Mouse (Mus musculus) yolk sac, embryonic 10.5 days (tissue): ENCODE data around the gene Dhx37.
"Not testable (repeated sequence)": the region's sequence is repeated elsewhere in the genome, so short reads cannot be mapped to it uniquely, and the experiment has no call there.

ENCODE experiments used
- DNase-seq: peaks from one replicate; pipeline ENCODE4 v3.0.0-alpha.2; 2017; ENCODE audit warnings: low spot score

Dhx37 gene

DNA sequence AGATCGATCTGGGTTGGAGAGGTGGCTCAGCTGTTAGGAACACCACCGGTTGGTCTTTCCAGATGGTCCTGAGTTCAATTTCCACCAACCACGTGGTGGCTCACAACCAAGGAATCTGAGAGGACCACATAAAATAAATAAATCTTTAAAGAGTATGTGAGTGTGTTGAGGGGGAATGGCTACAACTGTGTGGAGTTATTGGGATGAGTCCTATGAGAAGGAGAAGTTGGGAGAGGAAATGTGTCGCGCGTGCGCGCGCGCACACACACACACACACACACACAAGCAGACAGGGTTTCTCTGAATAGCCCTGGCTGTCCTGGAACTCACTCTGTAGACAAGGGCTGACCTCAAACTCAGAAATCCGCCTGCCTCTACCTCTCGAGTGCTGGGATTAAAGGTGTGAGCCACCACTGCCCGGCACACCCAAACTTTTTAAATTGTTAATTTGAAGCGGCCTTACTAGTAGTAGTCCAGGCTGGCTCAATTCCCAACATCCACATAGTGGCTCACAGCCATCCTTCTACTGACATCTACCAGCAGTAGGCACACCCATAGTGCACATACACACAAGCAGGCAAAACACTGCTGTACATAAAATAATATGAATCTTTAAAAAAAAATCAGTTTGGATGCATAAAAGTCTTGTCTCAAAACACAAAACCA lies 25.9 kb downstream of the Dhx37 start:
- DNase-seq: no peak

DNA sequence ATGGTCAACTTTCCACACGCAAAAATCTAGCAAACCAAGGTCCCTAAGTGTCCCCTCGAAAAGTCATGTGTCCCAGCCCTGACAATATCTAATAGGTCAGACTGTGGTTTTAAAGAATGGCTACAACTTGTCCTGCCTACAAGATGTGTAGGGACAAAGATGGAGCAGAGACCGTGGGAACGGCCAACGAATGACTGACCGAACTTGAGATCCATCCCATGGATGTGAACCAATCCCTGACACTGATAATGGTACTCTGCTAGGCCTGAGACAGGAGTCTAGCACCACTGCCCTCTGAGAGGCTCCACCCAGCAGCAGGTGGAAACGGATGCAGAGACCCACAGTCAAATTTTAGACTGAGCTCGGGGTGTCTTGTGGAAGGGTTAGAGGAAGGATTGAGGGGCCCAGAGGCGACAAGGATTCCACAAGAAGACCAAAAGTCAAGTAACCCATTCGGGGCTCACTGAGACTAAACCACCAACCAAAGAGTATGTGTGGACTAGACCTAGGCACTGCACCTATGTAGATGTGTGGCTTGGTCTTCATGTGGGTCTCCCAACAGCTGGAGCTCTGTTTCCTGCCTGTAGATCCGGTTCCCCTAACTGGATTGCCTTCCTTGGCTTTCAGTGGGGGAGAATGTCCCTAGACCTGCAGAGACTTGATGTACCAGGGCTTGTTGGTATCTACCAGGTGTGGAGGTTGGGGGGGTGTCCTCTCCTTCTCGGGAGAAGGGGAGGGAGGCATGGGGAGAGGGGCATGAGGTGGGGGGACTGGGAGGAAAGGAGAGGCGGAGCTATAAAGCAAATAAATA lies 26.7 kb downstream of the Dhx37 start:
- no peak for DNase-seq

DNA sequence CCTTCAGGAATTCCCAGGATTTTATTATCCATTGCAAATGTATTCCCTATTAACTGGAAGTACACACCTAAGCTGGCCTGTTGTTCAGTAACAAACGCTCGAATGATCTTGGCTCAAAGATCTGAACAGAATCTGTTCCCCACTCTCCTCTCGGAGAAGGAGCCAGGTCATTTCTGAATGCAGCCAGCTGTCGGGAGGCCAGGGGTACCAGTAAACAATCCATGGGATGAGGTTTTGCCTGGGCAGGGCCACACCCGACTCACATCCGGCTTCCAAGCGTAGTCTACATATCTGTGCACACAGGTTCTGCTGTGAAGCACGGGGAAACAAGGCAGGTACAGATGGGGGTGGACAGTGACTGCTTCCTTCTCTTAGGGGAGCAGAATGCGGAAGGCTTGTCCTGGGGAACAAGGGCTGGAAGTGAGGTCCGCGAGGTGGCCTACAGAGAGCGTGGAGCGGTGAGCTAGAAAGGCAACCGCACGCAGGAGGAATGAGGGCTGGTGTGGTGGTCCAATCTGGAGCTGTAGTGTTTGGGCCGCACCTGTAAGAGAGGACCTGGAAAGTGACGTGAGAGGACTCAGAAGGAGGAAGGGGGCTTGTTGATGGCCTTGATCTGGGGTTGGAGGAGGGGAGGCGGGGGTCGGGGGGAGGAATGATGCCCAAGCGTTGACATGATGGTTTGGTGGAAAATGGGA lies 27.5 kb downstream of the Dhx37 start:
- DNase-seq: peak; percentile 82

DNA sequence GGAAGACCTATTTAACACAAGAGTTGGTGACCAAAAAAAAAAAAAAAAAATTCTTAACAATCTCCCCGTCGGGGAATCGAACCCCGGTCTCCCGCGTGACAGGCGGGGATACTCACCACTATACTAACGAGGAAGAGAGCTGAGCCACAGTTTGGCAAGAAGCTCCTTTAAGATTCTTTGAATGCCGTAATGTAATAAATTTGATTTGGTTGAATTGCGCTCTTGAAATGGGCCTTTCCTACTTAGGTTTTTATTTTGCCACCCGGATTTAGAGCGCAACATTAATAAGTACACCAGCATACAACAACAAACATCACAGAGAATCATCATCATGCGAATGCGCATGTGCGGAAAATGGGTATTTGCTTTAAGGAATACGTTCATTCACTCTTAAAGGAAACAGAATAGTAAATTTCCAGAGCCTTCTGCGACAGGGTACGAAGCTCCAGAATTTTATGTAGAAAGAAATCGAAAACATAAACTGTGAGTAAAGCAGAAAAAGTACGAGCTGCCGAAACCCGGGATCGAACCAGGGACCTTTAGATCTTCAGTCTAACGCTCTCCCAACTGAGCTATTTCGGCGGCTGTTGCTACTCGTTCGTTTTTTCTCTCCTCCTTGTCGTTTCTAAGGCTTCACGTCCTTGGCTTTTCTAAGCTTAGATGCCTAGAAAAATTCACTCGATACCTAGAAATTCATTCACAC lies 28.2 kb downstream of the Dhx37 start:
- peak; percentile 89 for DNase-seq

DNA sequence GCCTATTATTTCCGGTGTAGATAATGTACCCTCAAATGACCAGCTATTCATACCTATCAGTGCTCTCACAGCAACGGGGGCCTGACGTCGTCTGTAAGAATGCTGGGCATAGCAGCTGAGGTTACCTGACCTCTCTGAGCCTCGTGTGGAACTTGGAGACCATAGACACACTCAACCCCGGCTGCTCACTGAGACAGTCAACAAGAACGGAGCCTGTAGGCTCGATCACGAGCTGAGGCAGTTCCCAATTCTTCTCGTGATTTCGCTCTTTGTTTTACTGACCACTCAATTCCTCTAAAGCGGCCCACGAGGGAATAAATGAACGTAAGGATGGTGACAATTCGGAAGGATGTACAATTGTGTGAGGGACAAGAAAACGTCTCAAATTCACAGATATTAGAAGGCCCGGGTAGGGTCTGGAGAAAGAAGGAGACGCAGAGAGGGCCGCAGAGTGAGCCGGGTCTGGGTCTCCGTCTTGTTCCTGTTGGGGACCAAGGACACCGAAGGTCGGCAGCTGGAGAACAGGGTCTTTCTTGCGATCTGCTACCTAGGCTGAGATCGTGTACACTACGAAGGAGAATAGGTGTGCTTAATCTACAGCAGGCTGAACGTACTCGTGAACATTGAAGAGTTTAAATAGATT lies 28.9 kb downstream of the Dhx37 start:
- peak; percentile 87 for DNase-seq

DNA sequence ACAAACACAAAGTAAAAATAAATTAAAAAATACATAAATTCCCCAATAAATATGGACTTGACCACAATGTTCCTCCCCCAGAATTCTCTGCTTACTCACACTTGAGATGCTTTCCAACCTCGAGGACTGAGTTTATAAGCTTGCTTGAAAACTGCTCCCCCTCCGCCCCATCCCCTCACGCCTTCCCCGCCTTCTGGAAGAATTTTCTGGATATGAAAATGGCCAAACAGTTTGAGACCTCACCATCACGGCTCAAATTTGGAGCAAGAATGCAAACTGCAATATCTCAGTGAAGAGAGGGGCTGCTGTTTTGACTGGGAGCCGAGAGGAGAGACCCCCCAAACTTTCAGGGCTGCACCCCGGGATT lies 29.4 kb downstream of the Dhx37 start:
- no peak for DNase-seq

DNA sequence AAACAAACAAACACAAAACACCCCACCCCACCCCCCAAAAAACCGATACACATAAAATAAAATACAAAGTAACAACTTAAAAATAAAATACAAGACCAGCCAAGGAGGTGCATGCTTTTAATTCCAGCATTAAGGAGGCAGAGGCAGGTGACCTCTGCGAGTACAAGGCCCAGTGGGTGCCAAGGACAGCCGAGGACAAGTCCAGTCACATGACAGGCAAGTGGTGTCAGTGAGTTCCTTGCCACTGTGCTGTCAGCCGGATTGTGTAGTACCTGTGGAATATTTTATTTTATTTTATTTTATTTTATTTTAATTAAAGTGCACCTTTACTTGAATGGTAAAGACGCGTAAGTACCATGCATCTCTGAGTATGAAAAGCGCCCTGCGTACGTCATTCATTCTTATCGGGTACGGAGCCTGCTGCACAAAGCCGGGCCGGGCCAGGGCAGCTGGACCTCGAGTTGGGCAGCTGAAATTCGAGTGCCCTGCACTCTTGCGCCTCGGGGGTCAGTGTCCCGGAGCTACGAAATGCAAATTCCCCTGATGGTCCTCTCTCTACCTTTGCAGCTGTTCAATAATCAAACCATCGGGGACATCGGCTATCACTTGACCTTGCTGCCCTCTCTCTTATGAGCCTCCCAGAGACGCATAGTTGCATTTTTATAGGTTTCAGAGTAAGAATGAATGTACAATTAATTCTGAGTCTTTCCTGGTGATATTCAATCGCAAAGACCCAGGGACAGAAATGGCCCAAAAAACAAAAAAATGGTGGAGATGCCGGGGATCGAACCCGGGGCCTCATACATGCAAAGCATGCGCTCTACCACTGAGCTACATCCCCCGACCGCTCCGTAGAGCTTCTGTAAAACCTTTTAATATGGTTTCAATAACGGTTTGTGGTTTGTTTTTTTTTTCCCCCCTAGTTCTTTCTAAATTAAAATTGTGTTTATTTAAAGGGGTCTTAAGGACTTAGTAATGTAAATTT lies 30.1 kb downstream of the Dhx37 start:
- peak; percentile 76 for DNase-seq

DNA sequence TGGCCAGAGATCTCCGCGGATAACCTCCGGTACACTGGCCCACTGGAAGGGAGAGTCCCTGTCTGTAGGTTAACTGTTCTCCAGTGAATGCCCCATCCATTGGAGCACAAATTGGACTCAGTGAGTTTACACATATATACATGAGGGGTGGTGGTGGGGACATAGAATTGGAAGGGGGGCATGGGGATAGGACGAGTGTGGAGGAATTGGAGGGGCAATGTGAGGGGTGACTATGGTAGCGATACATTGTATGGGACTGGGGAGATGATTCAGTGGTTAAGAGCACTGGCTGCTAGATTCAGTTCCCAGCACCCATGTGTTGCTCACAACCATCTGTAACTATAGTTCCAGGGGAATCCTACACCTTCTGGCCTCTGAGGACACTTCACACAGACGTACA lies 30.9 kb downstream of the Dhx37 start:
- peak; percentile 25 for DNase-seq

DNA sequence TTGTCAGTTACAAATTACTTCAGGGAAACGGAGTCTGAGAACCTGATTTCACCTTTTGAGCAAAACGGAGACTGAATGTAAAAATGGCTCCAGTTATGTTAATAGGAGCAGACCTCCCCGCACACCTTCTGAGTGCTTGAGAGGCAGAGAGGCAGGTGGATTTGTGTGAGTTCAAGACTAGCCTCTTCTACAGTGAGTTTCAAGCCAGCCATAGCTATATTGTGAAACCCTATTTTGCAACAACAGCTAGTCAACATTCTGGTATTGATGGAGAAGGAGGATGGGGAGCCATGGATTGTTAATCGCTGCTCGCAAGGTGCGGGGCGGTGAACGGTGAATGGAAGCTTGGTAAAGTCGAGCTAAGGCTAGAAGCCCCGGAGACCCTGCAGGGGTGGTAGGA lies 31.4 kb downstream of the Dhx37 start:
- DNase-seq: no peak

DNA sequence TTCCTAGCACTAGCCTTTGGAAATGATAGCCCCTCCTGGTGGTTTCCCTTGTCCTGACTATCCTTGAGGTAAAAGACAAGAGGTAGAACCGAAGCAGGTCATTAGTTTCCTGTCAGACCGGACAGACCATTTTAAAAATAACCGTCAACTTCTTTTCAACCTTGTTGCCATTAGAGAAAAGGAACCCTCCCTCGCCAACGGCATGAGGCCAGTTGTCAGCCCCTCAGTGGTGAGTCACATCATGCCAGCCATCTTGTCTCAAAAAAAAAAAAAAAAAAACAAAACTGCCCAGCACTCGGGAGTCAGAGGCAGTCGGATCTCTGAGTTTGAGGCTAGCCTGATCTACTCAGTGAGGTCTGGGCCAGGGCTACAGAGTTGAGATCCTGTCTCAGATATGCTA lies 33.0 kb downstream of the Dhx37 start:
- no peak for DNase-seq

DNA sequence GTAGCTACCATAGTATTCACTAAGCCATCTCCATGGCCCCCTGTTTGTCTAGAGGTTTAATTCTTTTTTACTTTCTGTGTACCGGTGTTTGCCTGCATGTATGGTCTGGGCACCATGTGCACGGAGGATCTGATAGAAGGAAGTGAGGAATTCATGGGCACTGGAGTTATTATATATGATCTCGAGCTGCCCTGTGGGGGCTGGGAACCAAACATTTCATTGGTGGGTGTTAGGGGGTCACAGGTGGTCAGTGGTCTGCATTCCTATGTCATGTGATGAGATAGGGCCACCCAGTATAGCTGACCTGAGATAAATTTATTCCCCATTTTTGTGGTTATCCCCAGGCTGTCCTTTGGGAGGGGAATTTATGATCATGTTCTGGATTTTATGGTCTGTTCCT lies 38.9 kb downstream of the Dhx37 start:
- no peak for DNase-seq

DNA sequence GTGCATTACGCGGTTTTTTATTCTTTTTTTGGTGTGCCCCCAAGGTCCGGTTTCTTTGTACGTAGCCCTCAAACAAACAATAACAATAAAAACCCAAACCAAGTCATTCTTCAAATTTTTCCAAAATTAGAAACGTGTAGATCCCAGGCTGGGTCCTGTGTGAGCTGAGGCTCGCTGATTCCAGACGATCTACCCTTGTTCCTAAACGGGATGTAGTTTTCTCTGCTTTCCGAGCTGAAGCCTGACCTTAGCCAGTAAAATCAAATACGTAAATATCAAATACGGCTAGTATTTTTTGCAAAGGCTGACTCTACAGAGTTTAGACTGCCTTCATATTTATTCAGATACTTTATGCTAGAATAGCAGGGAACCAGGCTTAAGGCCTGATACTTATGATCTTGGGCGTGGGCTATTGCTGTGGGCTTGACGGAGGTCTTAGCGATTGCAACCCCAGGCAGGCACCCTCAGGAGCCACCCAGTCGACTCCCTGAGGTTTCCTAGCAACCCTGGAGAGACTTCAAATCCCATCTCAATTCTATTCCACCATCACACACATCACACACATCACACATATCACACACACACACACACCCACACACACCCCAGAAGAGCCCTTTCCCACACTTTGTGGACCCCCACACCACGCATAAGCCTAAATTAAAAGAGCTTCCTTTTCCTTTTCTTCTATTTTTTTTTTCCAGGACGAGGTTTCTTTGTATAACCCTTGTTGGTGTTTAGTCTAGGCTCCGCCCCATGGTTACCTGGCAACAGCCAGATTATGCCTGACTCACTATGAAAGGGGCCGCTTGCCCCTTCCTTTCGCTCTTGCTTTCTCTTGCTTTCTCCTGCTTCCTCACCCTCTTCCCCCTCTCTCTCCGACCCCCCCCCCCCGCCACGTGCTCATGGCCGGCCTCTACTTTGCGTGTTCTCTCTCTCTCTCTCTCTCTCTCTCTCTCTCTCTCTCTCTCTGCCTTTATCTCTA lies 40.0 kb downstream of the Dhx37 start:
- peak; percentile 87 for DNase-seq

DNA sequence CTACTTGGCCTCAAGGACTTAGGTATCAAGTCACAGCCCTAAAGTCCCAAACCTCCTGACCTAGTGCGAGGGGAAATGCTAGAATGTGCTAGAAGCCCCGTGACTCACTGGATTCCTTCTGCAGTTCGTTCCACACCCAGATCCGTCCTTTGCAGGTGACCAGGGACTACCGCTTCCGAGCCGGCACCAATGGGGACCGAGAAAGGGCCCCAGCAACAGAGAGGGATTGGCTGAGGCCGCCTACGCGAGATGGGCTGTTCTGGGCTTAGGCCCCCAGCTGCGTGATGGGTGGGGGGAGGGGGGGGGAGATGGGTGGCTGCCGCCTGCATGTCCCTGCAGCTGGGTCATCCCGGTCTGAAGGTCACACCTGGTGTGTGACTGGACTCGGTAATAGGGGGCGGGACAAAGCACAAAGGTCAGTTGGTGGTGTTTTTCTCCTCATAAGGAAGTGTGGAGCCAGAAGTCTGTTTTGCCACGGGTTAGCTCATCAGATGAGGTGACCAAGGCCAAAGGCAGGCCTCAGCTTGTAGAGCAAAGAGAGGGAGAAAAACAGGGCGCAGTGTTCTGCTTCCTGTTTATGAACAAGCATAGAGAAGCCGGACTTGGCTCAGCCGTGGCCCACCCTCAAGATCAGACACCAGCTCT lies 40.8 kb downstream of the Dhx37 start:
- DNase-seq: peak; percentile 99

DNA sequence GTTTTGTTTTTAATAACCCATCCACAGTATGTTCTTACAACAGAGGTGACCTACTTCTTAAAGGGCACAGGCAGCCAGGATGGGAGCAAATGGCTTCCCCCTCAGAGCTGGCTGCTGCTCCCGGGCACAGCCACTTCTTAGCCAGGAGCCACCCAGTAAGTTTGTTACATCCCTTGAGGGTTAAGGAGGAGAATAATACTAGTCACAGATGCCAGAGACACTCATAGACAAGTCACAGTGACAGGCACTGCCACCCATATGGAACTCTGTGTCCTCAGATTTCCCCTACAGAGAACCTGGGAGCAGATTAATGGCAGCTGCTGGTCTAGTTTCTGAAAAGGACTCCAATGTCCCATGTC lies 41.3 kb downstream of the Dhx37 start:
- no peak for DNase-seq

DNA sequence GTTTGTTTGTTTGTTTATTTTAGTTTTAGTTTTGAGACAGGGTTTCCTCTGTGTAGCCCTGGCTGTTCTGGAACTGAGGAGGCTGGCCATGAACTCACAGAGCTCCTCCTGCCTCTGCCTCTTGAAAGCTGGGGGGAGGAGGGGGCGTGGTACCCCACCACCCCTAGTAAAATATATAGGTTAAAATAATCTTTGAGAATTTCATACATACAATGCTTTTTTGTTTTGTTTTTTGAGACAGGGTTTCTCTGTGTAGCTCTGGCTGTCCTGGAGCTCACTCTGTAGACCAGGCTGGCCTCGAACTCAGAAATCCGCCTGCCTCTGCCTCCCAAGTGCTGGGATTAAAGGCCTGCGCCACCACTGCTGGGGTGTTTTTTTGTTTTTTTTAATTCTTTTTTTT lies 41.7 kb downstream of the Dhx37 start:
- not testable (repeated sequence) for DNase-seq

DNA sequence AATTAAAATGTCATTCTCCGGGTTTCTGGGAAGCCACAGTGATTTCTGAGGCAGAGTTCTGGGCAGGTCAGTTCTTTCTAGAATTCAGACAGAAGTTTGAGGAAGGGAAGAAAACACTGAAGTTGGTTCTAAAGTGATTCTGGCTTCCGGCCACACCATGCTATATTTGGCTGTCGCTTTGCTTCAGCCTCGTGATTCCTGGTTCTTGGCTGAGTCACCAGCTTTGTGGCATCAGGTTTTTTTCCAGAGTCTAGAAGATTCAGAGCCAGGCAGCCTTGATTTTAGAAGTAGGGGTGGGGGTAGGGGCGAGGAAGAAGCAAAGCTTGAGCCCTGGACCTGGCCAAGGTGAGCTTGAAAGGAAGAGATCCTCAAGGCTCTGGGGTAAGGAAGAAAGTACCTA lies 42.3 kb downstream of the Dhx37 start:
- no peak for DNase-seq

DNA sequence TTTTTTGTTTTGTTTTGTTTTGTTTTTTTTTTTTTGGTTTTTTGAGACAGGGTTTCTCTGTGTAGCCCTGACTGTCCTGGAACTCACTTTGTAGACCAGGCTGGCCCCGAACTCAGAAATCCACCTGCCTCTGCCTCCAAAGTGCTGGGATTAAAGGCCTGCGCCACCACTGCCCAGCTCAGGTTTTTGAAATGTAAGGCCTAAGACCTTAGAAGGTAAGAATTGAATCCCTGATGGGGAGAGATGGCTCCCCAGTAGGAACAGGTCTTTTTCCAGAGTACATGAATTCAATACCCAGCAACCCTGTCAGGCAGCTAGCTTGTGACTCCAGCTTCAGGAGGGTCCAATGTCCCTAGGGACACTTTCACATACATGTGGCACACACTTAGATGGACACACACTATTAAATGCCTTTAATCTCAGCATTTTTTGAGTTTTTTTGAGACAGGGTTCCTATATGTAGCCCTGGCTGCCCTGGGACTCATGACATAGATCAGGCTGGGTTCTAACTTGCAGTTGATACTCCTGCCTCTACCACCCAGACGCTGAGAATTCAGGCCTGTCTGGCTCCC lies 42.9 kb downstream of the Dhx37 start:
- DNase-seq: no peak

DNA sequence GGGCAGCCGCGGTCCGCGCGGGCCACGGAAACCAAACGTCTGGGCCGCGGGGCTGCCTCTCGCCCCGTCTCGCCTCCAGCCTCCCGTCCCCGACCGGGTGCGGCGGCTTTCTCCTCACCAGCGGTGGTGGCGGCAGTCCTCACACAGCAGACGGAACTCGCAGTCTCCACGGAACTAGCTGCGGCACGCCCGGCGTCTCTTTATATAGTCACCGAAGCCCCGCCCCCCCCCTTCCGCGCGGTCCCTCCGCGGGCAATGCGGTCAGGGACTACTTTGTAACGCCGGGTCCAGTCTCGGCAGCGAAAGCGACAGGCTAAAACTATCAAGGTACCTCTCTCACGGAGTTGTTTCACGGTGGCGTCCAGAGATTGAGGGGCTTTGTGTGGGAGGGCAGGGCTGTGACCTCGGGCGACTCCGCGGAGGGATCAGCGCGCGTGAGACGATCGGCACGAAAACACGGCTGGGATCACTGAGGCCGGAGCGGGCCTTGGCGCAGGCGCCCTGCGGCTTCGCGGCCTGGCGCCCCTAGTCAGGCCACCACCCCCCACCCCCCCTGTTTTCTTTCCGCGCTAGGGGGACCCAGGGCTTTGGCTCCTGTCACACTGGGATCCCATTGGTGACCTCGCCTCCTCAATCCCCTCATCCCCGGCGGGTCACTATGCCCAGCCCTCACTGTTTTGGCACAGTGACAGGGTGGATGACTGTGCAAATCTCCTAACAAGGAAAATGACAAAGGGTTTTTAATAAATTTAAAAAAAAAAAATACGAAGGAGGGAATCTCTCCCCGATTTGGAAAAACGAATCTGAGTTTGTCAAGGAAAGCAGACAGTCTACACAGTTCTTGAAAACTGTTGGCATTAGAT lies 44.1 kb downstream of the Dhx37 start, which contains the start of gene Ubc:
Ubc (minus strand) TSS at position 624 of the 863 bp plus-strand sequence.
- peak; percentile 89 for DNase-seq
